Mouse (Mus musculus) testis, adult 2 months (tissue): ENCODE measurements at regions not wholly inside any gene's neighbourhood (a gene's known extent, or its start where the extent isn't known, plus 50 kb on each side); places are given as distances from the start of the nearest gene placed in this dataset.

Experiments used
- CTCF ChIP-seq: fragments of 200-500 bp; IDR thresholded peaks from 2 replicates; pipeline ENCODE4 v1.5.1; 2012; ENCODE audit warnings: low read depth, mild to moderate bottlenecking, inconsistent platforms, low read length, moderate library complexity; ENCODE audit not compliant: control insufficient read depth, insufficient read depth, insufficient replicate concordance
- POLR2A ChIP-seq: fragments of 200-500 bp; IDR thresholded peaks from 2 replicates; pipeline ENCODE4 v1.6.1; 2012; ENCODE audit warnings: low read depth, mild to moderate bottlenecking, inconsistent platforms, low read length, moderate library complexity; ENCODE audit not compliant: control insufficient read depth

DNA sequence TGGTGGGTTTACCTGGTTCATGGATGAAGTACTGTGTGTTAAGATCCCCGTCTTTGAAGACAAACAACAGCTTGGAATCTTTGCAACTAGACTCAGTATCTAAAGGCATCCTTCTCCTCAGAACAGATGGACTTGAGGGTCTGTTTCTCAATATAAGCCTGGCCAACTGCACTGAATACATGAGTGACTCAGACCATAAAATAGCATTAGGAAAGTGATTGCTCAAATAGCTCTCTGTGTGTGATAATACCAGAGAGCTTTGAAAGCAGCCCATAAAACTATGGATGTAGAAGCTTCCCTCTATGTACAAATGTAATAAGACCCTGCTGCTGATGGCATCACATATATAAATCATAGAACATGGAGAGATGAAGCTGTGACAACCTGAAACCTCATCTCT, 78.3 kb upstream of the Zc3h12c start:
- no peak for TF ChIP-seq CTCF
- TF ChIP-seq POLR2A: no peak
